Mouse (Mus musculus) kidney, postnatal 14 days (tissue): ENCODE measurements around the gene Spr.
A peak's percentile ranks its signal among the peaks of the same experiment; 100 is the strongest.

Experiments
- DNase-seq: peaks from one replicate; pipeline ENCODE4 v3.0.0; 2022; ENCODE audit warnings: mixed read lengths

The Spr gene

DNA sequence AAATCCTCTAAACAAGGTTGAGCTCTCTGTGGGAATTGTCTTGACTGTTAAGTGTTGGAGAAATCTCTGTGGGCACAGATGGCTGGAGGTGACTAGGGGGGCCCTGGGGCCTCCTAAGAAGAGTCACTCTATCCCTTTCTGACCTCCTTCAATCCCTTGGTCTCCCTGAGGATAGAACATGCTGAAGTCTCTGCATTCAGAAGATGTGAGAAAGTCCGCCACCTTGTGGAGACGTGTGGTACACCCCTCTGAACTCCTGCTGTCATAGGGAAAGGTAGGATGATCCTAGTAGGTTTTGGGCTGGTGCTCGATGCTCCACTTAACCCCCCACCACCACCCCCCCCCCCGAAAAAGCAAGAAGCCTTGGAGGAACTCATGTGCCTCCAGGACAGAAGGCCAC, 5.9 kb downstream of the Spr start:
- DNase-seq, result peak; percentile 74

DNA sequence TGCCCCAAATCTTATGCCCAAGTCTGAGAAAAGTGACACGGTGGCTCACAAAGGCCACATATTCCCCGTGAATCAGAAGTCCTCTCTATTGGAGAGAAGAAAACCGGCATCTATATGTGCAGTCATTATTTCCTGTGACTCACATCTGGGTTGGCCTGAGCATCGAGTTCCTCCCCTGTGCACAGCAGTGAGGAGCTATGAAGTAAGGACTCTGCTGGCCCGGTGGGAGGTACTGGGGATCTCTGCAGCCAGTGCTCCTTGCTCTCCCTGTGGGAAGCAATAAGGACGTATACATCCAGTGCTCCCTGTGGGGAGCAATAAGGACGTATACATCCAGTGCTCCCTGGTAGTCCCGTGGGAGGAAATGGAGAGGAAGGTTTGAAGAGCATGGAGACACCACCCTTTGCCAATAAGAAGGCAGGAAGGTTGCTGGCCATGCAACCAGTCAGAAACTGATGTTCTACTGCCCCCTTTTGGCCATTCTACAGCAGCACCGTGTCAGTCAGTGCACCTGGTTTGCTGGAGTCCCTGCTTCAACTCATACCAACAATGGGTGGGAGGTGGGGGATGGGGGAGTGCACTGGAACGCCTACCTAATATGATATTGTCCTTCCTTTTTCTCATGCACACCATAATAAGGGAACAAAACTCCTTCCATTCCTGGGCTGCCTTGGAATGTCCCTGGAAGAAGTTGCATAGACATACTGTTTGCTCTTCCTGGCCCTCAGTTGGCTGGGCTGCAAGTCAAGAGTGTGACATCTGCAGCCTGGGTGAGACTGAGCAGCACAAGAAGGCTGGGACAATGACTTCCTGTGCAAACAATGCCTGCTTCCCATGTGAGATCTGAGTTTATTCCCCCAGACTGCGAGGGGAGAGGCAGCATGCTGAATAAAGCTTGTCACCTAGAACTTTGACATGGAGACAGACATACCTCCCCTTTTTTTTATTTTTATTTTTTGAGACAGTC, 19.7 kb downstream of the Spr start:
- peak; percentile 60 for DNase-seq

DNA sequence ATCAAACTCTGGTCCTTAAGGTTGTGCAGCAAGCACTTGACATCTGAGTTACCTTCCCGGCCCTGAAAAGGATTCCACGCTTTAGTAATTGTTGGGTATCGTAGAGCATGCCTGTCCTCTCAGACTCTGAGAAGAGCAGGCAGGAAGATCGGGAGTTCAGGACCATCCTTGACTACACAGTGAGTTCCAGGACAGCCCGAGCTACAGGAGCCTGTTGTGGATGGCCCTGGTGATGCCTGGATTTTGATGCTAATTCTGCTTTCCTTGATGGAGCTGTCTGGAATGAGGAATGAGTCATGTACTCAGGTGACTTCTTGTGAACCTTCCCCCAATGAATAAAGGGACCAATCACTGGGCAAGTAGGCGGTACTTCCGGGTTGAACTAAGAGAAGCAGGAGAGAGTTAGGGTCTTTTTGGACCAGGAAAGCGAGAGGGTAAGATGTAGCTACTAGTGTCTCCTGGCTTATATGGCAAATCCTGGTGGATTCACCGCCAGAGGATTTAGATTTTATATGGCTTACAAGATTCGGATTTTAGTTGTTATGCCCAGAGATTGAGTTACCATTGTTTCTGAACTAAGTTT, 32.4 kb downstream of the Spr start:
- no peak for DNase-seq

DNA sequence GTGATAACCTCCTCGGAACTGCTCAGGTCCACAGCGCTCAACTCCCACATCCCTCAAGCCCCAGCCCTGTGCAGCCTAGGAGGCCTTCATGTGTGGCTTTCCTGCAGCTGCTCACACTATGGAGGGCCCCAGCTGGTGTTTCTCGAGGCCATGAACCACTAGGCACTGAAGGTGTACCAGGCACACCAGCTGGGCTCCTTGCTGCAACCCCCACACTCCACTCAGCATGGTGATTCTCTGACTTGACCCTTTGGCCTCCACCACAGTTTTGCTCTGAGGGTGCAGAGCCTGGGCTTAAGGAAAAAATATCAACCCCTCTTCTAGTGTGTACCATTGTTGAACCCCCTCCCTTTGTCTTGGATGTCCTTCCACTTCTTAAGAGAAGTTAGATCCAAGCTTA, 34.2 kb downstream of the Spr start:
- DNase-seq, result no peak

DNA sequence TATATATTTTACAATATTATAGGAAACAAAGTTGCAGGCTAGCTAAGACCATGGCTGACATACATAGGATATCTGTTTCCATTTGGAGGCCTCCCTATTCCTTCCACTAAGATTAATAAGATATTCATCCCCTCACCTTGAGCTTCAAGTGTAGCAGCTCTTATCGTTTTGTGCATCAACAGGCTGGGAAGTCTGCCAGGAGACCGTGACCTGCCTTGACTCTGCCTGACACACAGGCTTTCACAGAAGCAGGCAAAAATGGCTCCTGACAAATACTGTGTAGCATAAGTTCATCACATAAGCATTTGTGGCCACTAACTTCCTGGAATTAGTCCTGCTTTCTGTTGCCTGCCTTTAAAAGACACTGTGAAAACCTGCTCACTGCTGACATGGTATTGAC, 41.1 kb downstream of the Spr start:
- DNase-seq, result peak; percentile 17

DNA sequence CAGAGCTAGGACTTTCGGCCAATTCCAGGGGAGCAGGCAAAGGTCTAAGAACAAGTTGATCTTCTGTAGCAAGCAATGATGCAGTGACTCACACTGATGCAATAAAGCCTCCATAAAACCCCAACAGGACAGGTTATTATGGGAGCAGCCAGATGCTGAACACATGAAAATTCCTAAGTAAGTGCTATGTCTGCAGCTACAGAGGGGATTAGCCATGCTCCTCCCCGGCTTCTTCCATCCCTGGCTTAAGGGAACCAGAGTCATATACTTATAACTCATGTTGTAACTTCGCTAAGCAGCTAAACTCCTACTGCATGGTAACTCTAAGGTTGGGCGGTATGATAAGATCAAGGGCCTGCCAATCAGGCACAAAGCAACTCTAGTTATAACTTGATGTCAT, 50.1 kb downstream of the Spr start:
- DNase-seq, result no peak

DNA sequence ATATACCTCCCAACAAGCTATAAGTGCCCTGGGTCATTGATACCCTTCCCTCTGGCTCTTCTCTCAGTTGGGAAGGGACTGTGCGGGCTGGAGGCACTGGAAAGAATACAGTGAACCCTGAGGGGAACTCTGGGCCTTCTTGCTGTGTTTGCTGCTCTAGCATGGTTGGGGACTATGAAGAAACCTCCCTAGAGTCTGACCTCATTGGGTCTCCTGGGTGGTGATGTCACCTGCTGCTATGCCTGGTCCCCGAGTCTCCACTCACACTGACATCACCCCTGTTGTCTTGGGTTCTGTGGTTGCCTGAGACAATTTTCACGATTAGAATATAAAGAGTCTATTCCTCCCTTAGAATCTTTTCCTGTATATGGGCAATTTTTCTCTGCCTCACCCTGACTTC, 50.9 kb downstream of the Spr start:
- DNase-seq, result no peak
